Mouse (Mus musculus) ES-Bruce4 (cell line): ENCODE measurements at regions not wholly inside any gene's neighbourhood (a gene's known extent, or its start where the extent isn't known, plus 50 kb on each side); places are given as distances from the start of the nearest gene placed in this dataset.

Experiments used
- CTCF ChIP-seq: IDR thresholded peaks from one replicate; pipeline ENCODE4 v1.8.1; 2011; ENCODE audit warnings: low read depth, low read length
- EP300 ChIP-seq: IDR thresholded peaks from 2 replicates; pipeline ENCODE4 v1.6.1; 2011; ENCODE audit warnings: low read depth, low read length; ENCODE audit not compliant: insufficient read depth

- TF ChIP-seq CTCF (no peak), EP300 (no peak)
These were observed 75.9 kb upstream of the Maml3 start for GRCm38 (mm10) chr3:52180785-52181184.
